Mouse (Mus musculus): ENCODE results near the gene Zmiz2. TPM values are rescaled to one million over a fixed set of nuclear protein-coding genes. Genes with fewer than 3 reads are reported as not detected.
A peak's percentile ranks its signal among the peaks of the same experiment; 100 is the strongest.

The Zmiz2 gene
- polyA plus RNA-seq, 1 experiment from 2014 or later, result 9.3 TPM

GRCm38 (mm10) chr11:6391516-6392276 lies 2.8 kb downstream of the Zmiz2 start:
- H3K4me1 ChIP-seq (ENCODE audit: control insufficient read depth, insufficient read depth, low read length), result peaks cover 17% of the 10 kb centered on the region
- 80% methylated on average over 8 of the region's 8 CpGs for WGBS
- no peaks in the 10 kb centered on the region for H3K27me3 ChIP-seq (replicated peaks; ENCODE audit: control insufficient read depth, insufficient read depth, low read length)
- no peak for ATAC-seq
- H3K27ac ChIP-seq (ENCODE audit: low read length), result no peak overlapping the region
- no peaks in the 10 kb centered on the region for H3K9me3 ChIP-seq (ENCODE audit: control insufficient read depth, low read length)
- no peak overlapping the region for H3K4me3 ChIP-seq (ENCODE audit: low read length)
- peaks cover 6% of the 10 kb centered on the region; the same call in 1 of the 2 replicates for H3K36me3 ChIP-seq (ENCODE audit: control insufficient read depth, insufficient read depth, low read length)
- H3K9ac ChIP-seq (ENCODE audit: low read depth, low read length), result 0 out of 2 replicates have a peak overlapping the region, but pooled peaks have one; percentile 17
- no peak overlapping the region for H3K4me2 ChIP-seq (ENCODE audit: low read depth, low read length)

- H3K4me2 ChIP-seq (ENCODE audit: low read depth, low read length), result no peak overlapping the region
Measured at GRCm38 (mm10) chr11:6392857-6393256, 4.0 kb downstream of the Zmiz2 start.

GRCm38 (mm10) chr11:6393866-6394265 lies 5.0 kb downstream of the Zmiz2 start:
- peaks cover 17% of the 10 kb centered on the region for H3K4me1 ChIP-seq (ENCODE audit: control insufficient read depth, insufficient read depth, low read length)
- no peak for ATAC-seq
- H3K9me3 ChIP-seq (ENCODE audit: control insufficient read depth, low read length), result no peaks in the 10 kb centered on the region
- no peak overlapping the region for H3K4me3 ChIP-seq (ENCODE audit: low read length)
- H3K4me2 ChIP-seq (ENCODE audit: low read depth, low read length), result no peak overlapping the region
- peaks cover 19% of the 10 kb centered on the region for H3K36me3 ChIP-seq (ENCODE audit: control insufficient read depth, insufficient read depth, low read length)
- WGBS, result 61% methylated on average over 1 of the region's 1 CpGs
- no peaks in the 10 kb centered on the region for H3K27me3 ChIP-seq (replicated peaks; ENCODE audit: control insufficient read depth, insufficient read depth, low read length)
- H3K9ac ChIP-seq (ENCODE audit: low read depth, low read length), result no peak overlapping the region
- no peak overlapping the region for H3K27ac ChIP-seq (ENCODE audit: low read length)

More at GRCm38 (mm10) chr11:6392857-6393256, 4.0 kb downstream of the Zmiz2 start:
- Histone ChIP-seq H3K4me3 (ENCODE audit: low read length) (no peak overlapping the region), H3K27me3 (replicated peaks; ENCODE audit: control insufficient read depth, insufficient read depth, low read length) (no peaks in the 10 kb centered on the region), H3K36me3 (ENCODE audit: control insufficient read depth, insufficient read depth, low read length) (peaks cover 16% of the 10 kb centered on the region), H3K9me3 (ENCODE audit: control insufficient read depth, low read length) (no peaks in the 10 kb centered on the region), H3K9ac (ENCODE audit: low read depth, low read length) (no peak overlapping the region), H3K27ac (ENCODE audit: low read length) (no peak overlapping the region), H3K4me1 (ENCODE audit: control insufficient read depth, insufficient read depth, low read length) (peaks cover 17% of the 10 kb centered on the region)
- WGBS, result 83% methylated on average over 6 of the region's 6 CpGs
- ATAC-seq, result no peak

GRCm38 (mm10) chr11:6395565-6395964 lies 6.7 kb downstream of the Zmiz2 start:
- WGBS, result 91% methylated on average over 5 of the region's 5 CpGs
- no peak for ATAC-seq
- no peaks in the 10 kb centered on the region for H3K9me3 ChIP-seq (ENCODE audit: control insufficient read depth, low read length)

GRCm38 (mm10) chr11:6398141-6398540 lies 9.3 kb downstream of the Zmiz2 start:
- Histone ChIP-seq H3K9ac (ENCODE audit: low read depth, low read length) (no peak overlapping the region), H3K4me1 (ENCODE audit: control insufficient read depth, insufficient read depth, low read length) (no peaks in the 10 kb centered on the region), H3K27me3 (replicated peaks; ENCODE audit: control insufficient read depth, insufficient read depth, low read length) (no peaks in the 10 kb centered on the region), H3K4me3 (ENCODE audit: low read length) (no peak overlapping the region), H3K36me3 (ENCODE audit: control insufficient read depth, insufficient read depth, low read length) (peaks cover 43% of the 10 kb centered on the region), H3K4me2 (ENCODE audit: low read depth, low read length) (no peak overlapping the region), H3K9me3 (ENCODE audit: control insufficient read depth, low read length) (no peaks in the 10 kb centered on the region), H3K27ac (ENCODE audit: low read length) (no peak overlapping the region)
- no peak for ATAC-seq
- WGBS, result 93% methylated on average over 10 of the region's 10 CpGs

More at GRCm38 (mm10) chr11:6395565-6395964, 6.7 kb downstream of the Zmiz2 start:
- no peak overlapping the region for H3K9ac ChIP-seq (ENCODE audit: low read depth, low read length)
- H3K27ac ChIP-seq (ENCODE audit: low read length), result no peak overlapping the region
- no peak overlapping the region for H3K4me2 ChIP-seq (ENCODE audit: low read depth, low read length)
- H3K36me3 ChIP-seq (ENCODE audit: control insufficient read depth, insufficient read depth, low read length), result peaks cover 23% of the 10 kb centered on the region
- no peaks in the 10 kb centered on the region for H3K27me3 ChIP-seq (replicated peaks; ENCODE audit: control insufficient read depth, insufficient read depth, low read length)
- no peak overlapping the region for H3K4me3 ChIP-seq (ENCODE audit: low read length)
- peaks cover 12% of the 10 kb centered on the region for H3K4me1 ChIP-seq (ENCODE audit: control insufficient read depth, insufficient read depth, low read length)

- Histone ChIP-seq H3K9ac (ENCODE audit: low read depth, low read length) (no peak overlapping the region), H3K27me3 (replicated peaks; ENCODE audit: control insufficient read depth, insufficient read depth, low read length) (no peaks in the 10 kb centered on the region), H3K4me1 (ENCODE audit: control insufficient read depth, insufficient read depth, low read length) (peaks cover 26% of the 10 kb centered on the region), H3K4me2 (ENCODE audit: low read depth, low read length) (no peak overlapping the region), H3K9me3 (ENCODE audit: control insufficient read depth, low read length) (no peaks in the 10 kb centered on the region), H3K27ac (ENCODE audit: low read length) (no peak overlapping the region), H3K4me3 (ENCODE audit: low read length) (no peak overlapping the region), H3K36me3 (ENCODE audit: control insufficient read depth, insufficient read depth, low read length) (peaks cover 41% of the 10 kb centered on the region)
- ATAC-seq, result no peak
- 87% methylated on average over 19 of the region's 19 CpGs for WGBS
Measured at GRCm38 (mm10) chr11:6402515-6403510, 13.9 kb downstream of the Zmiz2 start.

GRCm38 (mm10) chr11:6403830-6404405 lies 15.0 kb downstream of the Zmiz2 start:
- no peak overlapping the region for H3K27ac ChIP-seq (ENCODE audit: low read length)

GRCm38 (mm10) chr11:6404699-6405566 lies 16.1 kb downstream of the Zmiz2 start:
- Histone ChIP-seq H3K9ac (ENCODE audit: low read depth, low read length) (0 out of 2 replicates have a peak overlapping the region, but pooled peaks have one; percentile 7), H3K9me3 (ENCODE audit: control insufficient read depth, low read length) (no peaks in the 10 kb centered on the region), H3K27ac (ENCODE audit: low read length) (peak overlapping the region; percentile 85), H3K27me3 (replicated peaks; ENCODE audit: control insufficient read depth, insufficient read depth, low read length) (no peaks in the 10 kb centered on the region), H3K4me2 (ENCODE audit: low read depth, low read length) (no peak overlapping the region), H3K36me3 (ENCODE audit: control insufficient read depth, insufficient read depth, low read length) (peaks cover 38% of the 10 kb centered on the region), H3K4me1 (ENCODE audit: control insufficient read depth, insufficient read depth, low read length) (peaks cover 26% of the 10 kb centered on the region), H3K4me3 (ENCODE audit: low read length) (no peak overlapping the region)
- peak; percentile 4; the same call in 1 of the 2 replicates for ATAC-seq
- 66% methylated on average over 9 of the region's 9 CpGs for WGBS

More at GRCm38 (mm10) chr11:6403830-6404405, 15.0 kb downstream of the Zmiz2 start:
- WGBS, result 91% methylated on average over 5 of the region's 5 CpGs
- Histone ChIP-seq H3K9ac (ENCODE audit: low read depth, low read length) (no peak overlapping the region), H3K4me3 (ENCODE audit: low read length) (no peak overlapping the region), H3K36me3 (ENCODE audit: control insufficient read depth, insufficient read depth, low read length) (peaks cover 38% of the 10 kb centered on the region), H3K9me3 (ENCODE audit: control insufficient read depth, low read length) (no peaks in the 10 kb centered on the region), H3K4me2 (ENCODE audit: low read depth, low read length) (no peak overlapping the region), H3K27me3 (replicated peaks; ENCODE audit: control insufficient read depth, insufficient read depth, low read length) (no peaks in the 10 kb centered on the region), H3K4me1 (ENCODE audit: control insufficient read depth, insufficient read depth, low read length) (peaks cover 26% of the 10 kb centered on the region)
- no peak for ATAC-seq
